Mouse (Mus musculus) liver, postnatal 0 days (tissue): Measurements from ENCODE around the gene Fzd4.

Experiments used
- CTCF ChIP-seq: sonication (generic); IDR thresholded peaks from 2 replicates; pipeline ENCODE4 v1.5.1; 2016; ENCODE audit warnings: antibody characterized with exemption, low read depth
- EP300 ChIP-seq: IDR thresholded peaks from 2 replicates; pipeline ENCODE4 v1.6.1; 2016; ENCODE audit warnings: antibody characterized with exemption, low read depth, mild to moderate bottlenecking

DNA sequence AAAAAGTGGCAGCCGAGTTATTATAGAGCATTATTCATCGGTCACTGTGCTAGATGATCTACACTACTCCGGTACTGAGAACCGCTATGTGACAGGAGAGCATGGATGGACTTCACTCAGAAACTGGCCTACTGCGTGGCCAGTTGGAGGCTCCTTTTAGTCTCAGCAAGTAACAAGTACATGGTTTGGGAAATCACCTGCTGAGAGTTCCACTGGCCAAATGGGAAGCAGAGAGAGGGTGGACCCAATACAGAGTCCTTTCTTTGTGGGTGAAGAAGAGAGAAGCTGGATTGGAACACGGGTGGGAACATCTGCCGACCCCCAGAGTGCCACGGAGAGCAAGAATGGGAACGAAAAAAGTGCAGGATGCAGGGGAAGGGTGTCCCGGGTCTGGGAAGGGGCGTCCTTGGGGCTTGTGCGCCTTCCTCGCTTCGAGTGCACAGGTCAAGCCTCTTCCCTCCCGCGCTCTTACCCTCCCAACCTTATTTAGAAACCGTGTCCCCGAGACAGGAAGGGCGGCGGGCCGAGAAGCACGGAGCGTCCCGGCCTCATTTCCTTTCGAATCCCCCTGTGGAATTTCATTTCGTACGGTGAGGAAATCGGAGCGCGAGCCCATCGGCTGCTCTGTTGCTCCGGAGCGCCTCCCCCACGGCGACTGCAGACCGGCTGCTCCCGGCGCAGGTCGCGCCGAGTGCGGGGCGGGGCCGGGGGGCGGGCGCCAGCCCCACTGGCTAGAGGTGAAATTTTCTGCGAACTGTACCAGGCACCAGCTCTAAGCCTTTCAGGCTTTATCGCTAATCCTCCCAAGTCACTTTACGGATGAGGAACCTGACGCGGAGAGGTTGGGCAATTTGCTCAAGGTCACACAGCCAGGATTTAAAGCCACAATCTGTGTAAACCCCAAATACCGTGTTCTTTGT, 842 bp upstream of the Fzd4 start:
- TF ChIP-seq CTCF (no peak), EP300 (peak; percentile 49; the same call in 1 of the 2 replicates)
